Comparison of ENCODE assay signal across 8 mouse cellular contexts in the genomic region with DNA sequence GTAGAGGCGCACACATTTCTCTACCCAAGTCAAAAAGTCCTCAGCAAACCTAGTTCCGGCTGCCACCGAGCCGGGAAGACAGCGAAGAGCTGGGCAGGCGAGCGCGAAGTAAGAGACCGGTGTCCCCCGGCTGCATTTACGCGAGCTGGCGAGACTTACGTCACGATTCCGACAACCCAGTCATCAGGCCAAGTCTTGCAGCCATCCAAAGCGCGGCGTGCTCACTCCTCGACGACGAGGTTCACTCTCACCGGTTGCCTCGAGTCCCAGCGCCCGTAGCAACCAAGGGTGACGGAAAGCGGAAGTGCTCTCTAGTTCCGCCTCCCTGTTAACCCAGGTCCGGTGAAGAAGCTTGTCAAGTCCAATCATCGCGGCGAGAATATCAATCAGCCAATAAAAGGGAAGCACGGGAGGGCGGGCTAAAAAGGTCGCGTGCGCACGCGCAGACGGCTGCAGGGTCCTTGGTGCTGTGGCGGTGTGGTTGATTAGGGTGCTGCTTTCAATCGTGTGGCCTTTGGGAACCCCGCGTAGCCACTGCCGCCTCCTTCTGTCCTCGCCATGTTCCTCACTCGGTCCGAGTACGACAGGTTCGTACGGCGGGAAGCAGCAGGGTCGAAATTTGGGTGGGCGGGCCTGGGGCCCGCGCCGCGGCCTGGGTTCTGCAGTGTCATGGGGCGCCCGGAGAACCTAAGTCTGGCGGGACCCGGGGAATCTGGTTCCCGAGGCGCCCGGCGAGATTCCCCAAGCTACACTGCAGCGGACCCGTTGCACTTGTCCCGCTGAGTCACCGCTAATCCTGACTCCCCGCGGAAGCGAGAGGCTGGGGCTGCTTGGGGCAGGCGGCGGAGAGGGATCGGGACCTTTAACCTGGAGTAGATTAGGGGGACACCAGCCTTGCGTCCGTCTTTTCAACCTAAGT. TPM values are rescaled to one million over a fixed set of nuclear protein-coding genes. Genes with fewer than 3 reads are reported as not detected.
DNase-seq lines count a peak whose midpoint lies in the region; ATAC-seq lines count a peak whose summit lies in the region.

A gene (plus strand): TSS at position 208 of the 919 bp plus-strand sequence.

- WGBS in hindbrain, embryonic 12.5 days: under 1% methylated on average over 79 of the region's 79 CpGs

- H3K4me1 ChIP-seq in hindbrain, embryonic 12.5 days: peaks cover 14% of the 10 kb centered on the region

- no peaks in the 10 kb centered on the region for H3K9me3 ChIP-seq in hindbrain, embryonic 12.5 days (replicated peaks)

- DNase-seq in NIH3T3 (ENCODE audit: low read depth): peak; percentile 99
- peak; percentile 98 for DNase-seq in cerebellum, postnatal 10 days
- DNase-seq in frontal cortex, postnatal 10 days (ENCODE audit: low spot score in 2 of 2): peak; percentile 91 to 93
- peak; percentile 89 to 97 for DNase-seq in layer of hippocampus, postnatal 14 days (ENCODE audit: low spot score in 2 of 2)
- DNase-seq in lung, postnatal 14 days: peak; percentile 95
- peak; percentile 95 for DNase-seq in retina, adult 2 months (ENCODE audit: low read depth, low spot score)
- peak; percentile 92 to 93 for DNase-seq in thymus, postnatal 36 days

- peak within 1 kb of the TSS; percentile 85 for H3K4me2 ChIP-seq in hindbrain, embryonic 12.5 days (replicated peaks)

- no peak within 1 kb of the TSS for H3K27ac ChIP-seq in hindbrain, embryonic 12.5 days

- peaks cover 3% of the 10 kb centered on the region for H3K36me3 ChIP-seq in hindbrain, embryonic 12.5 days

- H3K9ac ChIP-seq in hindbrain, embryonic 12.5 days: peak within 1 kb of the TSS; percentile 94

- no peaks in the 10 kb centered on the region for H3K27me3 ChIP-seq in hindbrain, embryonic 12.5 days

- peak; percentile 100 for ATAC-seq in hindbrain, embryonic 12.5 days (ENCODE audit: low FRiP score)

- peak within 1 kb of the TSS; percentile 98 for H3K4me3 ChIP-seq in hindbrain, embryonic 12.5 days

RNA-seq across cellular contexts. Expression of the gene that starts here (rescaled TPM):
- 205 and 218 TPM in 2 replicates for polyA plus RNA-seq in hindbrain, embryonic 12.5 days (2016; fragmentation: Nextera tagmentation; extraction: Ambion mirVana)
- 10 to 100 TPM; 77.2 to 80.1 TPM for total RNA-seq in layer of hippocampus, postnatal 14 days (2021)
